Mouse (Mus musculus) intestine, postnatal 0 days (tissue): ENCODE measurements around the gene Pla2g2f. TPM values are rescaled to one million over a fixed set of nuclear protein-coding genes. Genes with fewer than 3 reads are reported as not detected.

ENCODE experiments used
- ATAC-seq: fragments of 200-750 bp; cut with Nextera tagmentation; 2 replicates; pipeline ENCODE4 v1.8.0; 2017; ENCODE audit warnings: mild to moderate bottlenecking, moderate TSS enrichment, moderate library complexity
- H3K27ac ChIP-seq: fragments of 300-500 bp; sonication (generic); 2 replicates; pipeline ENCODE4 v1.5.1; 2014; ENCODE audit warnings: mild to moderate bottlenecking, low read depth, low read length, moderate library complexity
- H3K27me3 ChIP-seq: fragments of 300-500 bp; sonication (generic); replicated peaks from 2 replicates; pipeline ENCODE4 v1.6.1; 2014; ENCODE audit warnings: low read length, mixed read lengths; ENCODE audit not compliant: control insufficient read depth, insufficient read depth
- H3K36me3 ChIP-seq: fragments of 300-500 bp; sonication (generic); 2 replicates; pipeline ENCODE4 v1.6.1; 2014; ENCODE audit warnings: mild to moderate bottlenecking, moderate library complexity; ENCODE audit not compliant: control insufficient read depth, insufficient read depth
- H3K4me1 ChIP-seq: fragments of 300-500 bp; sonication (generic); replicated peaks from 2 replicates; pipeline ENCODE4 v1.6.1; 2014; ENCODE audit warnings: antibody characterized with exemption, low read length, mixed read lengths; ENCODE audit not compliant: control insufficient read depth, insufficient read depth
- H3K4me2 ChIP-seq: fragments of 300-500 bp; sonication (generic); replicated peaks from 2 replicates; pipeline ENCODE4 v1.6.1; 2014; ENCODE audit warnings: low read depth, mild to moderate bottlenecking, moderate library complexity
- H3K4me3 ChIP-seq: fragments of 300-500 bp; sonication (generic); 2 replicates; pipeline ENCODE4 v1.5.1; 2014; ENCODE audit warnings: low read depth, low read length
- H3K9ac ChIP-seq: fragments of 300-500 bp; sonication (generic); 2 replicates; pipeline ENCODE4 v1.6.1; 2014; ENCODE audit warnings: mild to moderate bottlenecking, low read depth, low read length
- H3K9me3 ChIP-seq: fragments of 300-500 bp; sonication (generic); 2 replicates; pipeline ENCODE4 v1.6.1; 2016; ENCODE audit warnings: mixed run types; ENCODE audit not compliant: control insufficient read depth
- CTCF ChIP-seq: sonication (generic); IDR thresholded peaks from 2 replicates; pipeline ENCODE4 v1.5.1; 2016; ENCODE audit warnings: low read depth, mild to moderate bottlenecking, control low read depth, antibody characterized with exemption, moderate library complexity
- WGBS: fragments of 180-500 bp; shearing (Covaris S2); extraction: QIAGEN DNeasy Blood & Tissue Kit; methylation state at CpG from one replicate; pipeline ENCODE4 v1.1.7; 2014; 5-methylcytosine and 5-hydroxymethylcytosine counted together
- polyA plus RNA-seq: library from polyadenylated mRNA; unstranded; fragments of >200 nt; fragmentation: Nextera tagmentation; extraction: Ambion mirVana; gene quantifications from 2 replicates; pipeline ENCODE4 v1.2.1, GENCODE M21; 2015

Gene Pla2g2f
- polyA plus RNA-seq, 1 experiment from 2014 or later = 0.64 TPM

DNA sequence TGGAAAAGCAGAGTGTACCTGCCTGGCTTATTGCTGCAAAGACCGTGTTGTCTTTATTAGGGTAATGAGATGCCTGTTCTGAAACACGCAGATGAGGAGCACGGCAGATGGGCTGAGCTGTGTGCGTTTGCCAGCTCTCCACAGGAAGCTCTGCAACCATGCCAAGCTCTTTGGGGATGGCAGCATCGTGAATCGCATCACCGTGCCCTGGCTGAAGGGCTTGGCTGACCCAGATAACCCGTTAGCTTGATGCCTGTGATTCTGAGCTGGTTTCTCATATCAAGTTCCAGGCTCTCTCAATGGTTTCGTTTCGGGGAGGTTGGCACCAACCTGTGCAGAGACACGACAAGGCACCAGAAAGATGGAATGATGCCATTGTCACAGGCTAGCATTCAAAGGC lies 46.8 kb downstream of the Pla2g2f start:
- Histone ChIP-seq H3K4me2 (no peak overlapping the region), H3K4me1 (no peaks in the 10 kb centered on the region), H3K36me3 (no peaks in the 10 kb centered on the region), H3K4me3 (no peak overlapping the region), H3K9me3 (no peaks in the 10 kb centered on the region), H3K27ac (no peak overlapping the region), H3K27me3 (no peaks in the 10 kb centered on the region), H3K9ac (no peak overlapping the region)
- no peak for ATAC-seq
- TF ChIP-seq CTCF = no peak
- WGBS = 84% methylated on average over 11 of the region's 11 CpGs

- WGBS = 74% methylated on average over 7 of the region's 7 CpGs
- Histone ChIP-seq H3K27ac (no peak overlapping the region), H3K9ac (no peak overlapping the region), H3K27me3 (no peaks in the 10 kb centered on the region), H3K4me3 (no peak overlapping the region), H3K36me3 (no peaks in the 10 kb centered on the region), H3K4me2 (no peak overlapping the region), H3K9me3 (no peaks in the 10 kb centered on the region), H3K4me1 (no peaks in the 10 kb centered on the region)
- ATAC-seq = no peak
- TF ChIP-seq CTCF = no peak
Measured at GRCm38 (mm10) chr4:138709944-138710343, 47.5 kb downstream of the Pla2g2f start.

GRCm38 (mm10) chr4:138709246-138709645 lies 48.2 kb downstream of the Pla2g2f start:
- TF ChIP-seq CTCF = no peak
- Histone ChIP-seq H3K36me3 (no peaks in the 10 kb centered on the region), H3K27ac (no peak overlapping the region), H3K4me2 (no peak overlapping the region), H3K9me3 (no peaks in the 10 kb centered on the region), H3K4me3 (no peak overlapping the region), H3K4me1 (no peaks in the 10 kb centered on the region), H3K27me3 (no peaks in the 10 kb centered on the region), H3K9ac (no peak overlapping the region)
- WGBS = 83% methylated on average over 11 of the region's 11 CpGs
- no peak for ATAC-seq

DNA sequence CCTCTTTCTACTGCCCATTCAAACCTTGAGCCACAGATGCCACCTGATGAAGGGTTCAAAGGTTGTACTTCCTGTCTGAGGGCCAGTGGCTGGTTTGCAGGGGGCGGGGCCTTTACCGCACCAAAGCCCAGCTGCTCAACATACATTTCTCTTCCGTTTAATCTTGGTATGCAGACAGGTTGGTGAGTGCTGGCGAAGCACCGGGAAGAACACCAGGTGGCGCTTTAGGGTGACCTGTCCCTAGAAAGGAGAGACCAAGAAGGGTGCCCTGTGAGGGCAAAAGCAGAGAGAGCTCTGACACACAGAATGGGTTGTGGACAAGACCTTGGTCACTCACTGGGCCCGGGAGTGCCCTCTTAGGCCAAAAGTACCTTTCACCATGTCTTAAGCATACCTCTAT lies 48.8 kb downstream of the Pla2g2f start:
- no peak overlapping the region for H3K4me3 ChIP-seq
- no peak overlapping the region for H3K4me2 ChIP-seq
- 0 out of 2 replicates have a peak, but pooled peaks have one; percentile 49 for ATAC-seq
- H3K9me3 ChIP-seq = no peaks in the 10 kb centered on the region
- H3K27me3 ChIP-seq = no peaks in the 10 kb centered on the region
- H3K9ac ChIP-seq = no peak overlapping the region
- H3K4me1 ChIP-seq = no peaks in the 10 kb centered on the region
- WGBS = 5% methylated on average over 7 of the region's 7 CpGs
- H3K27ac ChIP-seq = no peak overlapping the region
- peak; percentile 80 for TF ChIP-seq CTCF
- no peaks in the 10 kb centered on the region for H3K36me3 ChIP-seq

GRCm38 (mm10) chr4:138706620-138707019 lies 50.8 kb downstream of the Pla2g2f start:
- Histone ChIP-seq H3K4me1 (no peaks in the 10 kb centered on the region), H3K4me2 (no peak overlapping the region), H3K27ac (no peak overlapping the region), H3K36me3 (no peaks in the 10 kb centered on the region), H3K9ac (no peak overlapping the region), H3K9me3 (no peaks in the 10 kb centered on the region), H3K27me3 (no peaks in the 10 kb centered on the region), H3K4me3 (no peak overlapping the region)
- 92% methylated on average over 8 of the region's 8 CpGs for WGBS
- no peak for ATAC-seq
- no peak for TF ChIP-seq CTCF

GRCm38 (mm10) chr4:138704169-138704568 lies 53.3 kb downstream of the Pla2g2f start:
- ATAC-seq = no peak
- 77% methylated on average over 4 of the region's 4 CpGs for WGBS
- TF ChIP-seq CTCF = 0 out of 2 replicates have a peak, but pooled peaks have one; percentile 7

DNA sequence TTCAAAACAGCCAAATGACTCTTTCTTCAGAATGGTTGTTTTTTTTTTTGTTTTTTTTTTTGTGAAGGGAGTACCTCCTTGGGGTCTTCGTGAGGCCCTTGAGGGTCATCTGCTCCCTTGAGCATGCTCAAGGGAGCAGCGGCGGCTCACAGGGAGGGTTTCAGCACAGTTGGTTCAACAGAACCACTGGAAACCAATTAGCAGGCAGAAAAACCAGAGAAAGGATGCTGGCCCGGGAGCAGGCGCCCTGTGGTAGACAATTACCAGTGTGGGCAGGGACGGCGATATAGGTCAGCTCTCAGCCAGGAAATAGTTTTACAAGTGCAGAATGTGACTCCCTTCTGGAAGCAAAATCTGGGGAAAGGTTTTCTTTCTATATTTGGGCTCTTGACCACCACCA lies 53.8 kb downstream of the Pla2g2f start:
- no peak for ATAC-seq
- no peak overlapping the region for H3K4me2 ChIP-seq
- no peaks in the 10 kb centered on the region for H3K27me3 ChIP-seq
- no peak overlapping the region for H3K27ac ChIP-seq
- no peaks in the 10 kb centered on the region for H3K9me3 ChIP-seq
- H3K4me1 ChIP-seq = no peaks in the 10 kb centered on the region
- no peaks in the 10 kb centered on the region for H3K36me3 ChIP-seq
- TF ChIP-seq CTCF = no peak
- H3K9ac ChIP-seq = no peak overlapping the region
- 58% methylated on average over 7 of the region's 7 CpGs for WGBS
- H3K4me3 ChIP-seq = no peak overlapping the region

More at GRCm38 (mm10) chr4:138704169-138704568, 53.3 kb downstream of the Pla2g2f start:
- Histone ChIP-seq H3K9ac (no peak overlapping the region), H3K9me3 (no peaks in the 10 kb centered on the region), H3K36me3 (no peaks in the 10 kb centered on the region), H3K4me3 (no peak overlapping the region), H3K27ac (no peak overlapping the region), H3K4me1 (no peaks in the 10 kb centered on the region), H3K27me3 (no peaks in the 10 kb centered on the region), H3K4me2 (no peak overlapping the region)
